Mouse (Mus musculus) myocyte (in vitro differentiated cells): ENCODE measurements at regions not wholly inside any gene's neighbourhood (a gene's known extent, or its start where the extent isn't known, plus 50 kb on each side); places are given as distances from the start of the nearest gene placed in this dataset.

Experiments
- CEBPB ChIP-seq: IDR thresholded peaks from 2 replicates; pipeline ENCODE4 v1.6.1; 2011; ENCODE audit warnings: mild to moderate bottlenecking, moderate library complexity; ENCODE audit not compliant: poor library complexity, insufficient read depth, severe bottlenecking
- E2F4 ChIP-seq: IDR thresholded peaks from one replicate; pipeline ENCODE4 v1.6.1; 2011; ENCODE audit warnings: mild to moderate bottlenecking, control low read depth, moderate library complexity; ENCODE audit not compliant: insufficient read depth
- MAX ChIP-seq: IDR thresholded peaks from one replicate; pipeline ENCODE4 v1.6.1; 2011; ENCODE audit warnings: low read depth, mild to moderate bottlenecking, control low read depth
- MYOD1 ChIP-seq, 3 experiments: IDR thresholded peaks; one replicate each; pipeline ENCODE4 v1.6.1; 2011; ENCODE audit warnings: control low read depth in 2 of 3, low read depth in 2 of 3, mild to moderate bottlenecking in 2 of 3, moderate library complexity in 1 of 3; ENCODE audit not compliant: insufficient read length in 2 of 3, control insufficient read depth in 1 of 3
- MYOG ChIP-seq, 3 experiments: IDR thresholded peaks; one replicate each; pipeline ENCODE4 v1.6.1; 2011; ENCODE audit warnings: control low read depth in 2 of 3, low read depth in 2 of 3, mild to moderate bottlenecking in 2 of 3; ENCODE audit not compliant: insufficient read length in 2 of 3, control insufficient read depth in 1 of 3, insufficient read depth in 1 of 3
- POLR2A ChIP-seq: IDR thresholded peaks from one replicate; pipeline ENCODE4 v1.6.1; 2011; ENCODE audit warnings: low read depth, mild to moderate bottlenecking, control low read depth, moderate library complexity; ENCODE audit not compliant: insufficient read length
- POLR2AphosphoS2 ChIP-seq: IDR thresholded peaks from one replicate; pipeline ENCODE4 v1.6.1; 2011; ENCODE audit warnings: low read depth, control low read depth; ENCODE audit not compliant: insufficient read length
- TCF12 ChIP-seq: IDR thresholded peaks from one replicate; pipeline ENCODE4 v1.6.1; 2011; ENCODE audit warnings: mild to moderate bottlenecking, control low read depth; ENCODE audit not compliant: poor library complexity, insufficient read depth, severe bottlenecking
- USF1 ChIP-seq: IDR thresholded peaks from one replicate; pipeline ENCODE4 v1.6.1; 2011; ENCODE audit warnings: low read depth, mild to moderate bottlenecking, control low read depth, moderate library complexity

- TF ChIP-seq POLR2A, result no peak
- no peak for TF ChIP-seq POLR2AphosphoS2
- TF ChIP-seq MYOD1 (IDR thresholded peaks at IDR 0.05; ENCODE audit: control insufficient read depth in 1 of 3, insufficient read length in 2 of 3, low read depth in 2 of 3), result no peak
- no peak for TF ChIP-seq MAX
- no peak for TF ChIP-seq CEBPB
- no peak for TF ChIP-seq USF1
- no peak for TF ChIP-seq TCF12
- no peak for TF ChIP-seq MYOG (IDR thresholded peaks at IDR 0.05; ENCODE audit: control insufficient read depth in 1 of 3, insufficient read depth in 1 of 3, insufficient read length in 2 of 3, low read depth in 2 of 3)
- no peak for TF ChIP-seq E2F4
Measured at GRCm38 (mm10) chr14:24833211-24833610, 346.3 kb downstream of the Rps24 start.
